Mouse (Mus musculus): Measurements from ENCODE around the gene Vsir. TPM values are rescaled to one million over a fixed set of nuclear protein-coding genes. Genes with fewer than 3 reads are reported as not detected.

The Vsir gene
- polyA plus RNA-seq (2012; rRNA removed) = 31.4 and 33.4 TPM in 2 replicates

DNA sequence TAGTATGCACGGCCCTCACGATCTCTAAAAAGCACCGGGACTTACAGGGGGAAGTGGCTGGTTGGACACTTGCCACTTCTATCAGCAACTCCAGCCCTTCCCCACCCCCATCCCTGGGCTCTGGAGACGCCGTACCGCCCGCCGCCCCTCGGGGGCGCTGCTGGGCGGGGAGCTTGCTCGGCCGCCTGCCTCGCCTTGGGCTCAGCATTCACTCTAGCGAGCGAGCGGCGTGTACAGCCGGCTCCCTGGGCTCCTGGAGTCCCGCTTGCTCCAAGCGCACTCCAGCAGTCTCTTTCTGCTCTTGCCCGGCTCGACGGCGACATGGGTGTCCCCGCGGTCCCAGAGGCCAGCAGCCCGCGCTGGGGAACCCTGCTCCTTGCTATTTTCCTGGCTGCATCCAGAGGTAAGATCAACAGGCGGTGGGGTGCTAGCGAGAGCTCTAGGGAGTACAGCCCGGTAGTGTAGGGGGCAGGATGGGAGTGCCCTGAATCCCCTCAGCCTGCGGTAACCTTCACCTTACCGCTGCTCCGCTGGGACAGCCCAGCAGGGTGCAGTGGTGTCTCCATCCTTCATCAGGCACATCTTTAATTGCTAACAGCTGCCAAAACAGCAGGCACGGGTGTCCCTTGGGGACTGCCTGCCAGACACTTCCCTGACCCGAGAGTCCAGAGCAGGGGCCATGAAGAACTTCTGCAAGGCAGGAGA is at the start of gene Vsir:
Vsir (plus strand) TSS at position 151 of the 705 bp plus-strand sequence.

DNA sequence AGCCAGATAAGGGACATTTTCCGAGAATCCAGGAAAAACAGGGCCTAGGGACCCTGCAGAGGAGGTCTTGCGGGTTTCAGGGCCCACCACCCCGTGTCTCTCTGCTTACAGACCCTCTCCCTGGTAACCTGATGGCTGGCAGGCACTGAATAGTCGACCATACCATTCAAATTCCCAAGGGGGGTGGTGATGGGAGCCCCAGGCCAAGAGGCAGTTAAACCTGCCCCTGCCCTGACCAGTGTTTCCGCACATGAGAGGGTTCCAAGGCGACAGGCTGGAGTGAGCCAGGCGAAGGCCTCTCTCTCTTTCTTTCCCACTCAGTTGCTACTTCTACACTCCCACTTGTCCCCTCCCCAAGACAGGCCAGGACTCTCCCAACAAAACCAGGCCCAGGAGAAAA is 52.8 kb downstream of the Vsir start, which contains the start of gene Gm17455:
Gm17455 (plus strand) TSS at position 278 of the 400 bp plus-strand sequence.

Other genes starting within 250 kb of the Vsir start
- 4.9 and 6.6 TPM in 2 replicates for gene Spock2, start 240.6 kb upstream of the Vsir start, polyA plus RNA-seq (2012; rRNA removed)
- 1.7 and 1.9 TPM in 2 replicates for gene Chst3, start 127.6 kb upstream of the Vsir start, polyA plus RNA-seq (2012; rRNA removed)
- gene Psap, start 69.2 kb upstream of the Vsir start, polyA plus RNA-seq (2012; rRNA removed) = 796 and 837 TPM in 2 replicates
- 0.32 and 1.4 TPM in 2 replicates for gene Gm17455, start 52.9 kb downstream of the Vsir start, polyA plus RNA-seq (2012; rRNA removed)